Mouse (Mus musculus) right cerebral cortex, postnatal 36 days (tissue): Measurements from ENCODE around the gene Ankrd40.
A peak's percentile ranks its signal among the peaks of the same experiment; 100 is the strongest.

Source experiments
- DNase-seq, 2 experiments: peaks; one replicate each; pipeline ENCODE4 v3.0.0; 2022; ENCODE audit warnings: low spot score in 2 of 2, mixed read lengths in 1 of 2

Ankrd40 gene

DNA sequence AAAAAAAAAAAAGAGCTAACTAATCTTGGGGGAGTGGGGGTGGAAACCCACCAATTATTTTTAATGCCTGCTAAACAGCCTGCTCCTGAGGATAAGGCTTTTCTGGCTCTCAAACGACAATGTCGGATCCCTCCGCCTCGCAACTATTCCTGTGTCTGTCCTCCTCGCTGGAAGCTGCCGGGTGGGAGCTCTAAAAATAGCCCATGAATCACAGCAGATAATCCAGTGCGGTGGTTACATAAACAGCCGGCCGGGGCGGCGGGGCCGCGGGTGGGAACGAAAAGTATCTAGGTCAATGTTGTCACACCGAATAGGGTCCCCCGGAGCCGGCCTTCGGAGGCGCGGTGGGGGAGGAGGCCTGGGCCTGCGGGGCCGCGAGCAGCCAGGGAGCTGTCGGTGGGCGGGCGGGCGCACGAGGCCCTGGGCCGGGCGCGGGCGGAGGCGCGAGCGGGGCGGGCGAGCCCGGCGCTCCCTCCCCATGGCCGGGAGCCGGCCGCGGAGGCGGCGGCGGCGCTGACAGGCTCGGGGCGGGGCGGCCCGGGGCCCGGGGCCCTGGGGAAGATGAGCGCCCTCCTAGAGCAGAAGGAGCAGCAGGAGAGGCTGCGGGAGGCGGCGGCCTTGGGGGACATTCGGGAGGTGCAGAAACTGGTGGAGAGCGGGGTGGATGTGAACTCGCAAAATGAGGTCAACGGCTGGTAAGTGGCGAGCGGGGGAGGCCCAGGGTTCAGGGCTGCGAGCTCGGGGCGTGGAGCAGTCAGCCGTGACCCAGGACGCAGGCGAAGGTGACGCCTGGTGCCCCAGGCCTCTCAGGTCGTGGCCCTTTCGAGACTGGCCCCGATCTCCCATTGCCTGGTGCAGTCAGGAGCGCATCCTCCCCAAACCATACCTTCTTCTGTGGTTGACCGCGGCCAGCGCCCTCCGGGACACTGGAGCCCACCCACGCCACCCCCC is at the start of gene Ankrd40:
TSS of gene Ankrd40 (plus strand) at position 309 of the 951 bp plus-strand sequence.
- DNase-seq: peak; percentile 96 to 97

DNA sequence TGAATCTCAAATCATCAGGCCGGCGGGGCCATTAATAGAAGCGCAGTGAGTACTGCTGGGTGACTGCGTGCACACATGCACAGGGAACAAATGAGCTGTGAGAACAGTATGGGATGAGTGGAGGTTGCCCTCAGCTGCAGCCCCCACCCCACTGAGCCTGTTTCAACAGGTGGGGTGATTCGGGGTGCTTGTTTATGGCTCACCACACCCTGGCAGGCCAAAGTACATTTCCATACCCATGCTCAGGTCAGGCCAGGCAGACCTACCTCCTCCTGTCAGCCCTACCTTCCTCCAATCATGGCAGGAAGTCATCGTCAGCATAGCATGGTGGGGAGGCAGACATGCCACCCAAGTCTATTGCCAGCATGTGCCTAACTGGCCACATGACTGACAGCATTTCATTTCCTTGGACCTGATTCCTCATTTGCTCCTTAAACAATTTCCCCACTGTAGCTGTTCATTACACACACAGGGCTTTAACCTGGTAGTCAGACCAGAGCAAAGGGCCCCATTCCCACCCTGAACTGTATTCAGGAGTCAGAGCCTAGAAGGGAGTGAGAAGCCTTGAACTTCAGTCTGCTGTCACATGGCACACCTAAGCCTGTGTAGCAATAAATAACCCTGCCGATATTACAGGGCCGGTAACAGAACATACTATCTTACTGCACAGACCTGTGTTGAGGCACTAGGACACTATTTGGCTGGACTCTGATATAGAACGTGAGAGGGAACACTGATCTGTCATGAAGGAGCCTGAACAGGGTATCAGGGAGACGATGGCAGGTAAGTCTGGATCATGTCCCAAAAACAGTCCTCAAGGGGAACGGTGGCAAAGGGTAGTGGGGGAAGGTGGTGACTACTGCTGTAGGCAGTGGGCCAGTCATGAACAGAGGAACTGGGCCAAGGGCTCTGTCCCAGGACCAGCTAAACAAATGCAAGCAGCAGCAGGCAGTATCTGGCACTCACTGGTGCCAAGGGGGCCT is 46.3 kb upstream of the Ankrd40 start, which contains the start of gene Gm21885:
TSS of gene Gm21885 (plus strand) at position 675 of the 983 bp plus-strand sequence.
- DNase-seq: no peak

GRCm38 (mm10) chr11:94282291-94282690 is 45.5 kb upstream of the Ankrd40 start:
- no peak for DNase-seq

DNA sequence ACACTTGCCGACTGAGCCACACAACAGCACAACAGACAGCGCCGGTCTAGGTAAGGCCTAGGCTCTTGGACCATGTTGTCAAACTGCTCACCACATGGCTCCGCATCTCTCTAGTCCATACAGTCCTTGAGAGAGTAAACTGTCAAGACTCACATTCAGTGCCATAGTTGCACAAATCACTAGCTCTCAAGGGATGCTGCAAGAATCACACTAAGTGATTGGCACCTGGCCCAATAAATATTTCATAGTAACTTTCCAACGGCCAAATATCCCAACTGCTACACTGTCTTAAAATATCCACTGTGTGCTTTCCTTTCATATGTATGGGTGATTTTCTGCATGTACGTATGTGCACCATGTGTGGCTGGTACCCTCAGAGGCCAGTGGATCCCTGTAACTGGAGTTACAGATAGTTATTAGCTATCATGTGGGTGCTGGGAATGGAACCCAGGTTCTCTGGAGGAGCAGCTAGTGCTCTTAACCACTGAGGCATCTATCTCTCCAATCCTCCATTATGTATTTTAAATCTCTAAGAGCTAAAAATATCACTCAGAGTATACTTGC is 44.2 kb upstream of the Ankrd40 start:
- DNase-seq: no peak

GRCm38 (mm10) chr11:94285886-94286574 is 41.8 kb upstream of the Ankrd40 start:
- DNase-seq: no peak

GRCm38 (mm10) chr11:94287105-94287504 is 40.7 kb upstream of the Ankrd40 start:
- DNase-seq: no peak

GRCm38 (mm10) chr11:94290062-94290740 is 37.6 kb upstream of the Ankrd40 start:
- DNase-seq: no peak

GRCm38 (mm10) chr11:94294996-94295845 is 32.6 kb upstream of the Ankrd40 start:
- no peak for DNase-seq

- DNase-seq: no peak
Observed at GRCm38 (mm10) chr11:94312733-94313132, 15.1 kb upstream of the Ankrd40 start.

- no peak for DNase-seq
Observed at GRCm38 (mm10) chr11:94314098-94314652, 13.6 kb upstream of the Ankrd40 start.

- no peak for DNase-seq
Observed at GRCm38 (mm10) chr11:94315308-94315707, 12.5 kb upstream of the Ankrd40 start.

DNA sequence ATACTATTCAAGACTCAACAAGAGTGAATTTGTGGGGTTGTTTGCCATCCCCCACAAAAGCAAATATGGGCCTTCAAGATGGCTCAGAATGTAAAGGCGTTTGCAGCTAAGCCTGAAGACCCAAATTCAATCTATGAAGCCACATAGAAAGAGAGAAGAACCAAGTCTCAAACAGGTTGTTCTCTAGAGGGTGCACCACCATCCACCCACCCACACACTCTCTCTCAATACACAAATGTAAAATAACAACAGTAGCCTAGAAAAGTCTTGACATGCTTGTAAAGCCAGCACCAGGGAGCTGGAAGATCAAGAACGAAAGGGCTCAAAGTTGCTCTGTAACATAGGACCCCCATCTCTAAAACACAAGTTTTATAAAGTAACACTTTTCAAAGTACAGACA is 11.3 kb upstream of the Ankrd40 start:
- no peak for DNase-seq

DNA sequence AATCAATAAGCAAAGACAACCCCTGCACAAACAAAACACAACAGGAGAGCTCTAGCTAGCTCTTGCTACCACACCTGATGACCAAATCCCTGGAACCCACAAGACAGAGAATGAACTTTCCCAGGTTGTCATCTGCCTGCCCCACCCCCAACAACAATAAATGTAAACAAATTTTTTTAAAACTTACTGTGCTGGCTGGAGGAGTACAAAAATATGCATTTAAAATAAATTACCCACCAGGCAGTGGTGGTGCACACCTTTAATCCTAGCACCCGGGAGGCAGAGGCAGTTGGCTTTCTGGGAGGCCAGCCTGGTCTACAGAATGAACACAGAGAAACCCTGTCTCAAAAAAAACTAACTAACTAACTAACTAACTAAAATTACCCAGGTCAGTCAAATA is 10.8 kb upstream of the Ankrd40 start:
- no peak for DNase-seq

GRCm38 (mm10) chr11:94317515-94317914 is 10.3 kb upstream of the Ankrd40 start:
- no peak for DNase-seq

DNA sequence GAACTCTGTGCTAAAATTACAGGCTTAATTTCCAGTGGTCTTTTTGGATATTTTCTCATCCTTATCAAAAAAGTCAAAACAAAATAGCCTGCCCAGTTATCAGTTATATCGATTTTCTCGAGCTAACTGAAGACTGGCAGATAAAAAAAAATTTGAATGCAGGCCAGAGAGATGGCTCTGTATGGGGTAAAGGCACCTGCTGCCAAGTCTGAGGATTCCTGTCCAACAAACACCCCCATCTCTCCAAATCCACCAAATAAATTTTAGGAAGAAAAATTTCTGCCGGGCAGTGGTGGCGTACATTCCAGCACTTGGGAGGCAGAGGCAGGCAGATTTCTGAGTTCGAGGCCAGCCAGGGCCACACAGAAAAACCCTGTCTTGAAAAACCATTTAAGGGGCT is 9.7 kb upstream of the Ankrd40 start:
- no peak for DNase-seq

- no peak for DNase-seq
Observed at GRCm38 (mm10) chr11:94320969-94321930, 6.6 kb upstream of the Ankrd40 start.

DNA sequence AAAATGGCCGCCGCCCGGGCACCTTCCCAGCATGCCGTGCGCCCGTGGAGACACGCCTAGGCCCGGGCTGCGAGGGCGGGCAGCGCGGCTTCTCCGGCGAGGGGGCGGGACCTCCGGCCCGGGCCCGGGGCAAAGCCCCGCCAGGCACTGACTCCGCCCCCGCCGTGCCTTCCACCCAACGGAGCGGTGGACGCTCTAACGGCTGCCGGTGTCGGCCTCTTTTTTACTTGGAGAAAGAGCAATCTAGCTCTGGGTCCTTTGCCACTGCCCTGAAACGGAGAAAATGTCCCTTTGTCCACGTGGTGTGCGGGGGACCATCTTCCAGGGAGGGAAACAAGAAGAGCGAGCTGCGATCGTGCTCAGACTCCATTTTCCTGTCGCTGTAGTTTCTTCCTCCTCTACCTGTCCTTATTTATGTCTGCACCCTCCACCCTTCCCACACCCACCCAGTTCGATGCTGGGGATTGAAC is 5.8 kb upstream of the Ankrd40 start, which contains the start of gene Luc7l3:
TSS of gene Luc7l3 (minus strand) at position 58 of the 470 bp plus-strand sequence.
- peak; percentile 88 to 93 for DNase-seq

- no peak for DNase-seq
Observed at GRCm38 (mm10) chr11:94322636-94323035, 5.2 kb upstream of the Ankrd40 start.
